Comparison of ENCODE assay signal across 12 mouse cellular contexts in genomic region chr1:89130429-89130828, GRCm38 (mm10).
DNase-seq lines count a peak whose midpoint lies in the region; ATAC-seq and TF ChIP-seq lines count a peak whose summit lies in the region.
"Had no signal": no experiment of that assay in that cellular context is flagged by ENCODE, and none has a peak within 500 bp of the region (broad histone marks: within the 10 kb centered on the region; RNA-seq: fewer than 3 reads in every experiment).

No protein-coding gene starts in this region.

- peak overlapping the region; percentile 77 for H3K27ac ChIP-seq in heart, embryonic 16.5 days (ENCODE audit: low read length)
- H3K27ac ChIP-seq in cerebellum, adult 2 months (ENCODE audit: insufficient read depth, low read length) = no peak overlapping the region
- H3K27ac ChIP-seq: layer of hippocampus, adult 2 months; liver, embryonic 14.5 days had no signal

- POLR2A ChIA-PET in Patski (lab: Charles Lee) = interaction anchor here (0.9 to 1.2 kb wide), 2 partner anchors 16 to 39 kb away, joined by 3 read pairs; no protein-coding TSS in a partner anchor

- peaks cover 4% of the 10 kb centered on the region for H3K9me3 ChIP-seq in heart, embryonic 16.5 days (replicated peaks; ENCODE audit: control insufficient read depth, low read length)

- TF ChIP-seq POLR2A in cerebellum, adult 2 months (IDR thresholded peaks at IDR 0.05; ENCODE audit: borderline replicate concordance, insufficient read depth, low read length) = no peak

- no peaks in the 10 kb centered on the region for H3K27me3 ChIP-seq in heart, embryonic 16.5 days (ENCODE audit: control insufficient read depth, insufficient read depth, low read length)
- H3K27me3 ChIP-seq in Patski = no peaks in the 10 kb centered on the region
- no peaks in the 10 kb centered on the region; the same call in 1 of the 2 replicates for H3K27me3 ChIP-seq in cerebellum, adult 2 months (ENCODE audit: control insufficient read depth, insufficient read depth, low read length)

- H3K9ac ChIP-seq in heart, embryonic 16.5 days (ENCODE audit: low read length) = no peak overlapping the region
- H3K9ac ChIP-seq: liver, embryonic 14.5 days had no signal

- no peak for TF ChIP-seq CTCF in Patski (IDR thresholded peaks at IDR 0.05)
- no peak for TF ChIP-seq CTCF in cerebellum, adult 2 months (IDR thresholded peaks at IDR 0.05; ENCODE audit: borderline replicate concordance, insufficient read depth, low read depth, low read length)

- H3K4me3 ChIP-seq in heart, embryonic 16.5 days (ENCODE audit: low read length) = no peak overlapping the region
- no peak overlapping the region for H3K4me3 ChIP-seq in cerebellum, adult 2 months (replicated peaks; ENCODE audit: insufficient read depth, low read depth, low read length)
- H3K4me3 ChIP-seq: layer of hippocampus, adult 2 months had no signal

- peaks cover 38% of the 10 kb centered on the region for H3K4me1 ChIP-seq in heart, embryonic 16.5 days (ENCODE audit: control insufficient read depth, insufficient read depth, low read length)
- peaks cover 8% of the 10 kb centered on the region for H3K4me1 ChIP-seq in cerebellum, adult 2 months (ENCODE audit: control insufficient read depth, insufficient read depth, low read length)

- H3K4me2 ChIP-seq in heart, embryonic 16.5 days (ENCODE audit: low read depth, low read length) = no peak overlapping the region
- H3K4me2 ChIP-seq: heart, embryonic 11.5 days had no signal

- peaks cover 2% of the 10 kb centered on the region; the same call in 1 of the 2 replicates for H3K36me3 ChIP-seq in heart, embryonic 16.5 days (ENCODE audit: control insufficient read depth, insufficient read depth)

- 76% methylated on average over 6 of the region's 6 CpGs for WGBS in heart, embryonic 16.5 days
- 65% methylated on average over 6 of the region's 6 CpGs for WGBS in cerebellum, adult 2 months

- DNase-seq in heart, postnatal 4 days = no peak
- peak; percentile 59 to 70 for DNase-seq in right cerebral cortex, postnatal 10 days (ENCODE audit: low spot score in 2 of 2)
- DNase-seq in right cerebral cortex, postnatal 25 days = no peak
- DNase-seq in Patski (ENCODE audit: low read depth, low spot score) = no peak
- DNase-seq in cerebellum, adult 2 months = no peak
- no peak for DNase-seq in gastrocnemius, adult 18-20 months (ENCODE audit: low spot score)

- CTCF ChIA-PET in Patski (lab: Charles Lee) = interaction anchor here (1.2 kb wide), 1 partner anchor 65 kb away, joined by 3 read pairs; no protein-coding TSS in a partner anchor

- no peak for ATAC-seq in heart, embryonic 16.5 days (replicated peaks; ENCODE audit: extremely low read depth, insufficient read depth, low FRiP score)
- peak; percentile 29 for ATAC-seq in Patski
- 0 out of 2 replicates have a peak, but pooled peaks have one; percentile 5 for ATAC-seq in megakaryocyte, adult 5-6 weeks (ENCODE audit: poor library complexity, severe bottlenecking)
- ATAC-seq: intestine, embryonic 16.5 days had no signal

- in situ Hi-C loops in Patski (cut with MboI; ENCODE audit: low pct_unique_long_range_greater_than_20kb) = loop anchor here (5.0 kb wide), 1 partner anchor 62 kb away; no protein-coding TSS in a partner anchor

Comparison
In these comparisons a context has a peak if more than half of its experiments do, and no peak if none do; other contexts are left out.
1. DNase-seq: peak in right cerebral cortex, postnatal 10 days (2 of 2); none in heart, postnatal 4 days (single experiment), right cerebral cortex, postnatal 25 days (single experiment), Patski (single experiment), cerebellum, adult 2 months (0 of 2) and gastrocnemius, adult 18-20 months (single experiment).